Mouse (Mus musculus): ENCODE measurements around the gene Apex2. TPM values are rescaled to one million over a fixed set of nuclear protein-coding genes. Genes with fewer than 3 reads are reported as not detected.
"Not testable (repeated sequence)": the region's sequence is repeated elsewhere in the genome, so short reads cannot be mapped to it uniquely, and the experiment has no call there.

The Apex2 gene
- total RNA-seq, 2 experiments from 2014 or later: 7.5 to 25.4 TPM

DNA sequence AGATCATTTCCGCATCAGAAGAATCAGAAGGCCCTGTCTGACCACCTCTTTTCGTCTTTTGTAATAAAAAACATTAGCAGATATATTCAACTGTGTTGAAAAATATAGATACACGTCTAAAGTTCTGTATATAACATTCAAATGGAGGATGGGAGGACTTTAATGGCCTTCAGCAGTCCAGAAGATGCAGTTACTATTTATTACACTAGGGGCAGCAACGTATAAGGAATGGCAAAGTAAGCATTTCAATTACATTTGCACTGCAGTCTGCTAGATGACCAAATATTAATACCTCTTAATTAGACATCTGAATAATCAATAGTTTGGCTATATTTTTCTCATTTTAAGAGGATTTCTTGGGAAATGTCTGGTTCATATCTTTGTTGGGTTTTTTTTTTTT, 79.0 kb downstream of the Apex2 start:
- peak; percentile 61 for ATAC-seq (replicated peaks; ENCODE audit: poor library complexity, severe bottlenecking)

DNA sequence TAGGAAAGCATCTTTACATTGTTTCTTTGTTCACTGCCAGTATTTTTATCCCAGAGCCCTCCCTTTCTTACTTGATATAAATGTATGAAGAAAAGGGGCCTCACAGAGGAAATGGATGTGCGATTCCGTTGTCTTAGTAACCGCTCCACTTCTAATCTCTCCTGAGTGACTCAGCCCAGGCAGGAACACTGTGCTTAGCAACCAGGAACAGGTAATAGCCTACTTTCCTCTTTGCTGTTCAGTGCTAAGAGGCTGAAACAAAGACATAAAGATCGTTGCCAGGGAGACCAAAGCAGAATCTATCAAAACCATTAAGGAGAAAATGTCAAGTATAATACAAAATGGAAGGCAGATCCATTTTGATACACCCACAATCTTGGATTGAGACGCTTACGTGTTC, 81.0 kb downstream of the Apex2 start:
- ATAC-seq (replicated peaks; ENCODE audit: poor library complexity, severe bottlenecking): no peak

DNA sequence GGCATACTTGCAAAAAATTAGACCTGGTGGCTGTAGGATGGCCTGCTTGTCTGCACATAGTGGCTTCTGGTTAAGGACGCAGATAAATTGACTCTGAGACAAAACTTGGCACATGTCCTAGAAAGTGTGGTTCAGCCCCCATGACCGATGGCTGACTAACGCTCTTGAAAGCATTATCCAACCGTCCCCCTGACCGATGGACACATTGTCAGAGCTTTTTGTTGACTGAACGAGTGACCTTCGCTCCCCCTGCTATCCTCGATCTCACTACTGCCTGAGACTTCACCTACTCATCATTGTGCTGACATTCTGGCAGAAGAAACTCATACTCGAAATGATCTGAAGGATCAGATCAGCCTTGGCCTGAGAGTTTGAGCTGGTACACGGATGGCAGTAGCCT, 101.9 kb downstream of the Apex2 start:
- ATAC-seq (replicated peaks; ENCODE audit: poor library complexity, severe bottlenecking): not testable (repeated sequence)

DNA sequence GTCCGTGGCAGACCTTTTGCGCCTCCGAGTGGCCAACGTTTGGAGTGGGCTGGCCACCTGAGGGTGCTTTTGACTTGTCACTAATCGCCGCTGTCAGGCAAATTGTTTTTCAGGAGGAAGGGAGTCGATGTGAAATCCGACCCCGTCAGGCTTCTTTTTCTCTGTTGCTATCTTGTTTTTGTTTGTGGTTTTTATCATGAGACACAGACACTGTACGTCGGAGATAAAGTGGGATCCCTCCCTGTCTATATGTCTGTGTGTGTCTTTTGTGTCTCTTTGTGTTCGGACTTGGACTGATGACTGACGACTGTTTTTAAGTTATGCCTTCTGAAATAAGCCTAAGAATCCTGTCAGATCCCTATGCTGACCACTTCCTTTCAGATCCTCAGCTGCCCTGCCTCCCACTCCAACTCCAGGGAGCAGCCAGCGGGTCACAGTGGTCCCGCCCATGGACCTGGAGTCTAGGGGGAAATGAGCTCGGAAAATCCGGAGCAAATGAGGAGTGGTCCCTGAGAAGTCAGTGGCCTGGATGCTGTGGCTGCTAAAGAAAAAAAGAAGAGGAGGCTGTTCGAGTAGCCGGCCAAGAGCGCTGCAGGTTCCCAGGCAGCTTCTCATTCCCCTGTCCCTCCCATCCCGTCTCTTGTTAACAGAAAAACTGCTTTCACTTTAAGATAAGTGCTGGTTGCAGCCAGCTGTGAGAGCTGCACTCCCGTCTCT, 103.2 kb downstream of the Apex2 start:
- ATAC-seq (replicated peaks; ENCODE audit: poor library complexity, severe bottlenecking): not testable (repeated sequence)

DNA sequence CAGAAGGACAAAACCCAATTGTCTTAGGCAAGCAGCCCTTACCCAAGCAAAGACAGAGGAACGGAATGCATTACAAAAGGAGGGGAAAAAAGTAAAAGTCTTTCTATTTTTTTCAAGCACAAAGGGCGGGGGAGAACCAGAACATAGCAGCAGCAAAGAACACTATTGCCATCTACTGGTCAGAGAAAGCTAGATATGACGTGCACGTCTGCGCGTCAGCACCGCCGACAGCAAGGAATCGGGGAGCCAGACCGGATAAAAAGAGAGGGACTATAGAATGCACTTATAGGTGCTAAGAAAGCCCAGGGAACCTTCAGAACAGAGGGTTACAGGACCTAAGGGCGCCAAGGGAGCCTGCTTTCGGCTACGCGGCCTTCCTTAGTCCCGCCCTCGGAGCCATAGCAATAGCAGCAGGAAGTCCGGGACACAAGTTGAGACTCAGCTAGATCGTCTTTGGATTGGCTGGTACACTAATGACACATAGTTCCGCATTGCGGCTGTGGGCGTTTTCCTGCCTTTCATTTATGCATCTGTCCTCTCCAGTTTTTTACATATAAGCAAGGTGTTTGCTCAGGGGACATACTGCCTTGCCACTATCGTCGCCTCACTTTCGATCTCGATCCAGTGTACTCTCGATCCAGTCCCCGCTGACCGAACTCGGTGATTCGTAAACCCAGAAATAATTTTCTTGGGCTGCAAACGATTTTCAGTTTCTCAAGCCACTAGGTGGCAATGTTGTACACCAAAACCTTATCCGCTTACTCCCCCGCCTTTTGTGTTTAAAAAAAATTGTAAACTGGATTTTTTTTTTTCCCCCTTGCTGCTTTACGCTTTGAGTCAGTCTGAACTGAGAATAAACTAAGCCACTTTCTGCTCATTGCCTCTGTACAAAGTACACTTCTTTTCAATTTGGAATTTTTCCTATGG, 111.6 kb downstream of the Apex2 start:
- ATAC-seq (replicated peaks; ENCODE audit: poor library complexity, severe bottlenecking): peak; percentile 99

DNA sequence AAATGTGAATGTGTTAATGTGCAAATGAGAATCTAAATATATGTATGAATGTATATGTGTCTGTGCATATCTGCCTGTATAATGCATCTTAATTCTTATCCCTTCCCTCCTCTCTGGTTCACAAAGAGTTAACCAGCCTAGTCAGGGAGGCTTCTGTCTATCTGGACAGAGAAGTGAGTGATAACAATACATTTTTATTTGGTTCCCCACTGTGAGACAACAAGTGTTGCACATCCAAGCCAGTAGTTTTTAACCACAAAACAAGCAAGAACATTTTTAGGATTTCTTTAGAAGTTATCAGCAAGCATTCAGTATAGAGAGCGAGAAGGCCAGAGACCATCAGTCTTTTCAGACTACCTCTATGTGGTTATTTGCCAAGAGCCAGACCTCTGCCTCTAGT, 118.3 kb downstream of the Apex2 start:
- ATAC-seq (replicated peaks; ENCODE audit: poor library complexity, severe bottlenecking): no peak

Other genes starting within 250 kb of the Apex2 start
- gene Tmem29, start 130.7 kb downstream of the Apex2 start, total RNA-seq (2014; fragmentation: Nextera tagmentation): 15.3 and 16.2 TPM in 2 replicates
- 24.3 and 27.2 TPM in 2 replicates for gene Tmem29, start 130.7 kb downstream of the Apex2 start, total RNA-seq (2017)
- gene Alas2, start 42.5 kb downstream of the Apex2 start, total RNA-seq (2014; fragmentation: Nextera tagmentation): not detected in 2 replicates
- not detected in 2 replicates for gene Alas2, start 42.5 kb downstream of the Apex2 start, total RNA-seq (2017)
- 10.5 and 11.6 TPM in 2 replicates for gene Pfkfb1, start 1.6 kb downstream of the Apex2 start, total RNA-seq (2014; fragmentation: Nextera tagmentation)
- 2.9 and 9.0 TPM in 2 replicates for gene Pfkfb1, start 1.6 kb downstream of the Apex2 start, total RNA-seq (2017)
- not detected in 2 replicates for gene Tro, start 67.7 kb upstream of the Apex2 start, total RNA-seq (2014; fragmentation: Nextera tagmentation)
- gene Tro, start 67.7 kb upstream of the Apex2 start, total RNA-seq (2017): not detected in 2 replicates
- 3.3 and 3.8 TPM in 2 replicates for gene Maged2, start 224.5 kb upstream of the Apex2 start, total RNA-seq (2014; fragmentation: Nextera tagmentation)
- 7.5 and 10.7 TPM in 2 replicates for gene Maged2, start 224.5 kb upstream of the Apex2 start, total RNA-seq (2017)

Data from granulocyte monocyte progenitor cell, adult 5-6 weeks (primary cell).